Mouse (Mus musculus): Measurements from ENCODE around the gene Fam214a. TPM values are rescaled to one million over a fixed set of nuclear protein-coding genes. Genes with fewer than 3 reads are reported as not detected.

Gene Fam214a
- polyA plus RNA-seq, 1 experiment from 2014 or later: 17.4 TPM

GRCm38 (mm10) chr9:75077191-75077590, 124.5 kb downstream of the Fam214a start:
- no peak for DNase-seq (ENCODE audit: low spot score)

Other genes starting within 250 kb of the Fam214a start
- not detected in 2 replicates for gene Onecut1, start 91.0 kb upstream of the Fam214a start, polyA plus RNA-seq (2015; fragmentation: Nextera tagmentation; extraction: Ambion mirVana)
- 467 and 471 TPM in 2 replicates for gene Arpp19, start 84.7 kb downstream of the Fam214a start, polyA plus RNA-seq (2015; fragmentation: Nextera tagmentation; extraction: Ambion mirVana)
- gene Myo5a, start 118.1 kb downstream of the Fam214a start, polyA plus RNA-seq (2015; fragmentation: Nextera tagmentation; extraction: Ambion mirVana): 5.5 and 5.7 TPM in 2 replicates

Data from thymus, postnatal 0 days (tissue).